Mouse (Mus musculus): ENCODE data around the gene Ostn.
"Not testable (repeated sequence)": the region's sequence is repeated elsewhere in the genome, so short reads cannot be mapped to it uniquely, and the experiment has no call there.

Ostn gene

DNA sequence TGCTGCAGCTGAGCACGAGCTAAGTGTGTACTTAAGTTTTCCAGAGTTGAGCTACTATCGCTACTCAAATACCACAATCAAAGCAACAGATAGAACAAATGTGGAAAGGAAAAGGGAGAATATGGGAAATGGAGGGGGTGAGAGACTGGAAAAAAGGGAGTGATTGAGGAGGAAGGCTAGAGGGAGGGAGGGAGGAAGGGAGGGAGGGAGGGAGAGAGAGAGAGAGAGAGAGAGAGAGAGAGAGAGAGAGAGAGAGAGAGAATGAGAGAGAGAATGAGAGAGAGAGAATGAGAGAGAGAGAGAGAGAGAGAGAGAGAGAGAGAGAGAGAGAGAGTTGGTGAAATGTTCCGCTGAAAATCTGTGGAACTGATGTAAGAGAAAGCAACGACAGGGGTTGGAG lies at the start of gene Ostn:
Ostn (plus strand) TSS at position 301 of the 400 bp plus-strand sequence.
- DNase-seq (ENCODE audit: low spot score), result not testable (repeated sequence)

GRCm38 (mm10) chr16:27268748-27269147 lies 38.5 kb upstream of the Ostn start:
- no peak for DNase-seq (ENCODE audit: low spot score)

GRCm38 (mm10) chr16:27287410-27287809 lies 19.9 kb upstream of the Ostn start:
- no peak for DNase-seq (ENCODE audit: low spot score)

DNA sequence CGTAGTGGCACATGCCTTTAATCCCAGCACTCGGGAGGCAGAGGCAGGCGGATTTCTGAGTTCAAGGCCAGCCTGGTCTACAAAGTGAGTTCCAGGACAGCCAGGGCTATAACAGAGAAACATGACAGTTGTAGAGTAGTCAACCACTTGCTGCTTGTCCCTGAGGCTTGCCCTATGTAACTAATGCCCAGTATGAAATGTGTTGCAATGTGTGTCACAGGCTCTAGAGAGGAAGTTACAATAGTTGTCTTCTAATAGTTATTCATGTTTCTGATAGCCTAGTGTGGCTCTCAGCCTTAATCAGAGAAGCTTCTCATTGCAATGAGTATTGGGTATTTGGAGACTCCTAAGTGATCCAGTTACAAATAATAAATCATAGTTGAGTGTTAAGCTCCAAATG lies 10.8 kb upstream of the Ostn start:
- DNase-seq (ENCODE audit: low spot score), result no peak

- no peak for DNase-seq (ENCODE audit: low spot score)
Measured at GRCm38 (mm10) chr16:27296929-27297328, 10.4 kb upstream of the Ostn start.

- no peak for DNase-seq (ENCODE audit: low spot score)
Measured at GRCm38 (mm10) chr16:27319099-27319498, 11.8 kb downstream of the Ostn start.

DNA sequence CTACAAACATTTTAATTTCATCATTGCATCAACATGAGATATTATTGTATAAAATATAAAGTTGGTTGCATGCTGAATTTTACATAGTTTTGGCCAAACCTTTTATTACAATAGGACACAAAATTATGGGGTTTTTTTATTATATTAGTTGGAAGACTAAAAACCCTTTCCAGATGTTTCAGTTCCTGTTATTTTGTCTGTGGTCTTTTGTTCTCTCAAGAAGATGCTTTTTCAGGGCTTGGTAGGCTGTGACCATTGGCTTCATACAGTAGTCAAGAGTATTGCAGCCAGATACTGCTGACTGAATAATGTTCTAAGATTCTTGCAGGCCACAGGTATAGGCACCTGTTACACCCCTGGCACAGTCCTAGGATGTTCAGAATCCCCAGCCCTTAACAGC lies 14.8 kb downstream of the Ostn start:
- no peak for DNase-seq (ENCODE audit: low spot score)

- DNase-seq (ENCODE audit: low spot score), result no peak
Measured at GRCm38 (mm10) chr16:27326463-27326862, 19.2 kb downstream of the Ostn start.

- DNase-seq (ENCODE audit: low spot score), result peak; percentile 25
Measured at GRCm38 (mm10) chr16:27347521-27347920, 40.2 kb downstream of the Ostn start.

DNA sequence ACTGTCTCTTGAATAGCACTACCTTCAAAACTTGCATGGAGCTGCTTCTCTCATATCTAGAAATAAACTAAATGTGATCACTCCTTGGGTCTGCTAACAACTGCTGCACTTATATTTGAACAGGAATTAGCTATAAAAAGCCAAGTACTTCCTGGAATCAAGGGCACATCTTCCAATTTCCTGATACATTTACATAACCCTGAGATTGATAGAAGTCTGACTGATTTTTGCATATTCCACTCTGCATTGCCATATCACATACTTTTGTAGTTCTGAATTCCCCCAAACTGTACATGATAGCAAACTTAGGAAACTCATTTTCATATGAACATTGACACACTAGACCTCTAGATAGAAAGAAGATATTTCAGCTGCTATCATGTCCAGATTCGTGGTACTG lies 41.1 kb downstream of the Ostn start:
- DNase-seq (ENCODE audit: low spot score), result no peak

- peak; percentile 31 for DNase-seq (ENCODE audit: low spot score)
Measured at GRCm38 (mm10) chr16:27349235-27349634, 41.9 kb downstream of the Ostn start.

DNA sequence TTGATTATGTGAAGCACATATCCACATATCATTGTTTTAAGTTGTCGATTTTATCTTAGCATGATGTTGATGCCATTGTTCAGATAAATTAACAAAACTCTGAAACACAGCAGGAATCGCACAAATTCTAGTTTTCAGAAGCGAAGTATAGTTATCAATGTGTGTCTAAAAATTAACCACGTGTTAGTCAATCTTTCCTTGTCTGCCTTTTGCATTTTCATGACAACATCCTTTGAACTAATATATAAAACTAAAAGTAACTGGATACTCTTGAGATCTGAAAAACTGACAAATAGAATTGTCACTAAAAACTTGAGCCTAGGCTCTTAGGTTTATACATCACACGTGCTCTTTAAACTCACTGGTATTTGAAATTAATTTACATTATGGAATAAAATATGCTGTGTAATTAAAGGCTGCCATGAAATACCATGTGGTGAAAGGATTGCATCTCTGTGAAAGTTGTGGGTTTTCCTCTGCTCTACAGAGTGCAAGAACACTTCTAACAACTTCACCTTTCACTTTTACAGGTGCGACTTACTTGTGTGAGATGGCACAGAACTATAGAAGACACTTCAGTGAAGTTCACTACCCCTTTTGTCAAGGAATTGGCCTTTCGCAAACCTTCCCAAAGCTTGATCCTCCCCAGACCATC lies 42.7 kb downstream of the Ostn start:
- DNase-seq (ENCODE audit: low spot score), result no peak

DNA sequence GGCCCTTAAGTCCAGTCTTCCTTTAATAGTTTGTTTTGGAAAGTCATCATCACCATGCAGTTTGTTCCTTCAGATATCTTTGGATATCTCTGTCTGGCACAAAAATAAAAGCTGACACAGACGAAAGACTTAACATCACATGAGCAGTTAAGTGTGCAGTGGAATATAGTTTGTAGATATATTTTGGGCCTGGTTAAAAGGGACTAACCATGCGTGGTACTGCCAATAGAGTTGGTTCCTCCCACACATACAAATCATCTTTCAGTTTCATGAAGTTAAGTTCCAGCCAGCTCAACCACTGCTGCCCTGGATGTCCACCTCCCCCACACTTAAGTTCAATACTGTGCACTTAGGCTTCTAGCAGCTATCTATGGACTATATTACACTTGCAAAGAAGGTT lies 47.2 kb downstream of the Ostn start:
- no peak for DNase-seq (ENCODE audit: low spot score)

- no peak for DNase-seq (ENCODE audit: low spot score)
Measured at GRCm38 (mm10) chr16:27360059-27360458, 52.8 kb downstream of the Ostn start.

DNA sequence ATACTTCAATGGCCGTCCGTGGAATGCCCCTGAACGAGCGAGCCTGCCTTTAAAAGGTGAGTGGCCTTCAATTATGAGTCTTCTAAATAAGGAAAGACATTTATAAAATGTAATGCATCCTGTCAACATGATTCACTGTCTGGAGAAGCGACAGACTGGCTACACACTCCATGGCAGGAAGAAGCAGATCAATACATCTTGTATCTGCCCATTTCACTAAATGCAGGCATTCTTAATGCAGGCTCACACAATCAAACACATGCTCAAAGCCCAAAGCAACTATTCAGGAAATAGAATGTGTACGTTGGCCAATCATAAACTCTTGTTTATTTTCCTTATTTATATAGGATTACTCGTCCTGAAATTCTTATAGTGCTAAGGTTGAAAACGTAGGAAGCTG lies 62.9 kb downstream of the Ostn start, which contains the start of gene Uts2b:
Uts2b (minus strand) TSS at position 49 of the 400 bp plus-strand sequence.
- no peak for DNase-seq (ENCODE audit: low spot score)

DNA sequence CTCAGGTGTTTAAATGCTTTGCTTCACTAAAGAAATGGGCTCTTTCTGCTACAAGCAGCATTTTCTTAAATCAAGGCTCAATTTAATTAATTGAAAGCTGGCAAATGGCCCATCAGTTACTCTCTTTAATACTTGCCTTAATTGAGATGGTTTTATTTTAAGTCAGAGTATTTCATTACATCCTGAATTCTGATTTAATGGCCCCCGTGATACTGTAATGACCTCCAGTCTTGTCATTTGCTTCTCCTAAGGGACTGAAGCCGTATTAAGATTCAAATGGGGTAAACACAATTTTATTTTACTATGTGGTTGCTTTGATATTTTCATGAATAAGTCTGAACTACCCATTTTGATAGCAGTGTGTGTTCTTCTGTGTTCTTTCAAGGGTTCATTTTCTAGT lies 63.4 kb downstream of the Ostn start:
- no peak for DNase-seq (ENCODE audit: low spot score)

GRCm38 (mm10) chr16:27374139-27374538 lies 66.8 kb downstream of the Ostn start:
- DNase-seq (ENCODE audit: low spot score), result no peak

DNA sequence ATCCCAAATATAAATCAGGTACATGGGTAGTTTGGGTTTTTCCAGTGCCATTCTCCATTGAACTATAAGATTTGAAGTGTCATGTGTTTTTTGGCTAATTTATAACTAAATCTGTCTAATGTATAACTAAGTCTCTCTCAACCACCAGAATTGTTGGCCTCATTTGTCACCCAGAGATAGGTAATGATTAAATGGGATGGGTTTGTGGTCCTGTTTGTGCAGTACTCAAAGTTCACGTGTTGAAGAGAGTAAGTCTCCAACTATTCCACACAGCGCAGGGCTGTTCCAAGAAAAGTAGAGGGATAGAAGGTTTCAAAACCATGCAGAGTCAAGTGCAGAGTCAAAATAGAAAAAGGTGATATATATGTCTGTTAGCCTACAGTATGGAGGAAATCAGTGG lies 68.0 kb downstream of the Ostn start:
- DNase-seq (ENCODE audit: low spot score), result no peak

DNA sequence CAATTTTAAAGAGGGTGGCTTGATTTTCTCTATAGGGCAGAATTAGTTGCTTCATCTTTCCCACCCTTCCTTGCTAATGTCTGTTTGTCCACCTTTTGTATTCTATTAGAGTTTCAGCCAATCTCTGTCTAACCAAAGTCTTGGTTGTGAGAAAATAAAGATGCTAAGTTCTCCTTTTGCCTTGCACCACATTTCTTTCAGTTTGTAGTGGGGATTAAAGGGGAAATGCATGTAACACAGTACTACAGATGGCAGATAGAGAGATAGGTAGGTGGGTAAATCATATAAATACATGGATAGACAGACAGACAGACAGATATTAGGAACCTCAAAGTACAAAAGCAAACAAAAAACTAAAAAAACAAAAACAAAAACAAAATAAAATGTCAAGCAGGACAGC lies 69.3 kb downstream of the Ostn start:
- no peak for DNase-seq (ENCODE audit: low spot score)

DNA sequence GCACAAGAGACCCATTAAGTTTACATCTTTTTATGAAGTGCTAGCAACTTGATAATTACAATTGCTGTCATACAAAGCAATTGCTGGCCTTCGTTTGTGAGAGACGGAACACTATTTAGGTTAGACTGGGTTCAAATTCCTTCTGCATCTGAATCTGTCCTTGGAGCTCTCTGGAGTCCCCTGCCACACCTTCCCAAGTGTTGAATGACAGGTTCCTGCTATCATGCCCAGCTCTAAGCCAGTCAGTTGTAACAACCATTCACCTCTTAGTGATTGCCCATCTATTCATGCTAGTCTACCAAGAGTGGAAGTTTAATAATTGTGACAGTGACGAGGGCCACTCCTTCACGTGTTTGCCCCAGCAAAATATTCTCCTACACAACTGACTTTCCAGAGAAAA lies 74.9 kb downstream of the Ostn start:
- no peak for DNase-seq (ENCODE audit: low spot score)

GRCm38 (mm10) chr16:27384893-27385603 lies 77.8 kb downstream of the Ostn start:
- DNase-seq (ENCODE audit: low spot score), result peak; percentile 93

GRCm38 (mm10) chr16:27385649-27386048 lies 78.4 kb downstream of the Ostn start:
- DNase-seq (ENCODE audit: low spot score), result peak; percentile 81

- DNase-seq (ENCODE audit: low spot score), result peak; percentile 36
Measured at GRCm38 (mm10) chr16:27386850-27387407, 79.6 kb downstream of the Ostn start.
